Mouse (Mus musculus) heart, adult 2 months (tissue): ENCODE data around the gene Smarcd3.

Experiments used
- CTCF ChIP-seq: fragments of 200-600 bp; IDR thresholded peaks from 2 replicates; pipeline ENCODE4 v1.8.1; 2022; ENCODE audit warnings: antibody characterized with exemption, mild to moderate bottlenecking, moderate library complexity
- EP300 ChIP-seq: fragments of 200-500 bp; IDR thresholded peaks from 2 replicates; pipeline ENCODE4 v1.6.1; 2011; ENCODE audit warnings: low read depth, low read length, control low read depth; ENCODE audit not compliant: insufficient read depth
- POLR2A ChIP-seq: fragments of 200-500 bp; IDR thresholded peaks from 2 replicates; pipeline ENCODE4 v1.6.1; 2011; ENCODE audit warnings: mild to moderate bottlenecking, low read depth, low read length, control low read depth; ENCODE audit not compliant: insufficient read depth

- TF ChIP-seq POLR2A (no peak), EP300 (no peak), CTCF (no peak)
Measured at GRCm38 (mm10) chr5:24629712-24630111, 5.5 kb upstream of the Smarcd3 start.
